Mouse (Mus musculus): ENCODE results near the gene Hspd1.
"Not testable (repeated sequence)": the region's sequence is repeated elsewhere in the genome, so short reads cannot be mapped to it uniquely, and the experiment has no call there.

Hspd1 gene

GRCm38 (mm10) chr1:55087932-55088610 is at the start of gene Hspd1, which contains the start of gene Hspe1:
TSS of gene Hspd1 (minus strand) at chr1:55088243.
TSS of gene Hspe1 (plus strand) at chr1:55088132.
- DNase-seq (ENCODE audit: low read depth, low spot score), result peak; percentile 99

- DNase-seq (ENCODE audit: low read depth, low spot score), result no peak
Measured at GRCm38 (mm10) chr1:55135846-55136245, 47.8 kb upstream of the Hspd1 start.

GRCm38 (mm10) chr1:55134301-55134700 is 46.3 kb upstream of the Hspd1 start:
- DNase-seq (ENCODE audit: low read depth, low spot score), result no peak

GRCm38 (mm10) chr1:55133173-55133572 is 45.1 kb upstream of the Hspd1 start:
- no peak for DNase-seq (ENCODE audit: low read depth, low spot score)

- no peak for DNase-seq (ENCODE audit: low read depth, low spot score)
Measured at GRCm38 (mm10) chr1:55132308-55132707, 44.3 kb upstream of the Hspd1 start.

GRCm38 (mm10) chr1:55131424-55132014 is 43.5 kb upstream of the Hspd1 start:
- DNase-seq (ENCODE audit: low read depth, low spot score), result peak; percentile 56

GRCm38 (mm10) chr1:55130943-55131401 is 42.9 kb upstream of the Hspd1 start, which contains the start of gene Mob4:
TSS of gene Mob4 (plus strand) at chr1:55131231.
- peak; percentile 94 for DNase-seq (ENCODE audit: low read depth, low spot score)

GRCm38 (mm10) chr1:55130190-55130916 is 42.3 kb upstream of the Hspd1 start:
- DNase-seq (ENCODE audit: low read depth, low spot score), result no peak

GRCm38 (mm10) chr1:55129716-55130115 is 41.7 kb upstream of the Hspd1 start:
- DNase-seq (ENCODE audit: low read depth, low spot score), result no peak

GRCm38 (mm10) chr1:55124136-55124535 is 36.1 kb upstream of the Hspd1 start:
- not testable (repeated sequence) for DNase-seq (ENCODE audit: low read depth, low spot score)

- no peak for DNase-seq (ENCODE audit: low read depth, low spot score)
Measured at GRCm38 (mm10) chr1:55123561-55123960, 35.5 kb upstream of the Hspd1 start.

GRCm38 (mm10) chr1:55123046-55123445 is 35.0 kb upstream of the Hspd1 start:
- no peak for DNase-seq (ENCODE audit: low read depth, low spot score)

- no peak for DNase-seq (ENCODE audit: low read depth, low spot score)
Measured at GRCm38 (mm10) chr1:55109066-55109766, 21.2 kb upstream of the Hspd1 start.

- DNase-seq (ENCODE audit: low read depth, low spot score), result no peak
Measured at GRCm38 (mm10) chr1:55108473-55108872, 20.4 kb upstream of the Hspd1 start.

- DNase-seq (ENCODE audit: low read depth, low spot score), result no peak
Measured at GRCm38 (mm10) chr1:55107644-55108043, 19.6 kb upstream of the Hspd1 start.

- DNase-seq (ENCODE audit: low read depth, low spot score), result no peak
Measured at GRCm38 (mm10) chr1:55106919-55107585, 19.0 kb upstream of the Hspd1 start.

GRCm38 (mm10) chr1:55092469-55092868 is 4.4 kb upstream of the Hspd1 start:
- DNase-seq (ENCODE audit: low read depth, low spot score), result no peak

GRCm38 (mm10) chr1:55092056-55092455 is 4.0 kb upstream of the Hspd1 start:
- no peak for DNase-seq (ENCODE audit: low read depth, low spot score)

- no peak for DNase-seq (ENCODE audit: low read depth, low spot score)
Measured at GRCm38 (mm10) chr1:55089498-55090064, 1.5 kb upstream of the Hspd1 start.

GRCm38 (mm10) chr1:55088611-55089497 is 811 bp upstream of the Hspd1 start:
- DNase-seq (ENCODE audit: low read depth, low spot score), result no peak

Data from mesoderm, embryonic 11.5 days (tissue).